Mouse (Mus musculus) embryonic stem cell, embryonic (primary cell): Measurements from ENCODE around the gene Cdadc1.

Source experiments
- CTCF ChIA-PET, 4 experiments: fragments of 300-600 bp in 2 of 4; fragments of 350-600 bp in 2 of 4; sonication (Branson Sonifier 250); formaldehyde crosslinking; loops; one replicate each; lab custom pipeline; 2022; ENCODE audit warnings: inconsistent platforms in 2 of 4; lab: Charles Lee
- POLR2A ChIA-PET, 4 experiments: fragments of 300-600 bp in 2 of 4; fragments of 350-600 bp in 2 of 4; sonication (Branson Sonifier 250); formaldehyde crosslinking; loops; one replicate each; lab custom pipeline; 2022; ENCODE audit warnings: antibody characterized with exemption in 4 of 4, inconsistent platforms in 1 of 4; lab: Charles Lee

The Cdadc1 gene

DNA sequence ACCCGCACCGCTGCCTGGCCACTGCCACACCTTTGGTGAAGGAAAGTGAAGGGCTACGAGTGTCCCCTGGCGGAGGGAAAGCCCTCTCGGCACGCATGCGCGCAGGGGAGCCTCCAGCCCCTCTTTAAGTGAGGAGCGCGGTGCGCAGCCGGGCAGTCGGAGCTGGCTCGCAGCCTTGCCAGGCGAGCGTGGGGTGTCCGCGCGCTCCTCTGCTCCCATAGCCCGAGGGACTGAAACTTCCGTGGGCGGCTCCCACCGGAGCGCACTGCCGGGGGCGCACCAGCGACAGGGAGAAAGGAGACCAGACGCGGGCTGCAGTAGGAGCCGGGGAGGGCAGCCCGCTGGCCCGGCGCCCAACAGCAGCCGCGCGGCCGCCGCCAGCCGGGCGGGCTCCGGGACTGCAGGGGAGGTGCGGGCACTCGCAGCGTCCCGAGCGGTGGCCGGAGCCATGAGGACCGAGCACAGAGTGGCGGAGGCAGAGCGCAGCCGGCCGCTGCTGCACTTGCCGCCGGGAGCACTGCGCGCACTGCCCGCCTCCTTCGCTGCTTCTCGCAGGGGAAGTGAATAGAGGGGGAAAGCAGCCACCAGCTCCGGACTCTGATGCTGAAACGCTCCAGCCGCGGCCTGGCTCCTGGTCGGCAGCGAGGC, 27.5 kb upstream of the Cdadc1 start, which contains the start of gene Shisa2:
Shisa2 (plus strand) TSS at position 151 of the 648 bp plus-strand sequence.
- ChIA-PET POLR2A (interaction anchor here in 3 of 4 experiments (0.6 to 2.4 kb wide), 10 partner anchors 9 to 789 kb away, joined by 3 to 14 read pairs (median 5); partner anchors contain the start of genes Cdadc1 (in 1 of the 3) and Rcbtb1 (in 1 of the 3)), CTCF (interaction anchor here in 3 of 4 experiments (0.5 to 2.5 kb wide), 7 partner anchors 9 to 336 kb away, joined by 3 to 13 read pairs (median 4); no protein-coding TSS in a partner anchor)

DNA sequence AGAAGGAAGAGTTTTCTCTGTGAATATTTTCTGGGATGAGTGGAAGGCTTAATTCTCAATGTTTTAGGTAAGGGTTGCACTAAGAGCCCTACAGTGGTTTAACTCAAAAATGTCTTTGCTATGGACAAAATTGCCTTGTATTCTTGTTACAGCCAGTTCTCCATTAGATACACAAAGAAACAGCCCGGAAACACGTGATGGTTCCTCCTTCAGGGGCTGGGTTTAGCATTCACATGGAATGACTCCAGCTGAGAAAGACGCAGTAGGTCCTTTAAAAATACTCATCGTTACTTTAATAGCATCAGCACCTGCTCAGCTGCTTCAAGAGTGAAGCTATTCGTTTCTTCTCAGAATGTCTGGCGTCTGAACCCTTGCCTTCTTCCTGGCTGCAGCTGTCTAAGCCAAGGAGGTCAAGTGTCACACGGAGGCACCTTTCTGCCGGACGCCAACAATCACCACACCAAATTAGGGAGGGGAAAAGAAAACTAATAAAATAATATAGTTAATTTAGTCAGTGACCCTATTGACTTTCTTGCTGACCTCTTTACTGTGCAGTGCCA, 26.6 kb upstream of the Cdadc1 start:
- POLR2A ChIA-PET, result interaction anchor here in 3 of 4 experiments (0.6 to 2.4 kb wide), 11 partner anchors 8 to 420 kb away, joined by 3 to 14 read pairs (median 4); partner anchors contain the start of gene Cdadc1 (in 1 of the 3)
- CTCF ChIA-PET, result interaction anchor here in 2 of 4 experiments (1.0 to 2.5 kb wide), 4 partner anchors 11 to 19 kb away, joined by 4 to 13 read pairs (median 5); no protein-coding TSS in a partner anchor

DNA sequence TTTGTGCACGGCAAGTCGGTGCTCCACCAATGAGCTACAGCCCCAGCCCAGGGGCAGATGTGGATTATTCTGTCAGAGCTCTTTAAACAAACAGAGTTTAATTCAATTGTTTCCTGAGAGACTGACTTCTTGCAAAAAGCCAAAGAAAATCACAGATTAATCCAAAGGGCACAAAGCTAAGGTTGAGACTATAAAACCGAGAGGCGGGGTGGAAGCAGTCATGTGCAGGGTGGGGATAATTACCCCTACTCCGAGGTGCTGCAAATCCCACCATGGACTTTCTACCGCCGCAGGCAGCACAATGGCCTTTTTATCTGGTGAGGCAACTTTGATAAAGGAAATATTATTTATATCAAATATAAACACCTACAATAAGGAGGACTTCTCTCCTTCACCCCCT, 19.0 kb upstream of the Cdadc1 start:
- ChIA-PET POLR2A (interaction anchor here in 2 of 4 experiments (1.1 to 1.2 kb wide), 2 partner anchors 8 to 9 kb away, joined by 4 to 7 read pairs; partner anchors contain the start of gene Shisa2 (in 2 of the 2)), CTCF (interaction anchor here in 3 of 4 experiments (0.5 to 1.2 kb wide), 6 partner anchors 9 to 285 kb away, joined by 3 to 5 read pairs (median 3); partner anchors contain the start of genes Cdadc1 (in 1 of the 3) and Shisa2 (in 1 of the 3))

DNA sequence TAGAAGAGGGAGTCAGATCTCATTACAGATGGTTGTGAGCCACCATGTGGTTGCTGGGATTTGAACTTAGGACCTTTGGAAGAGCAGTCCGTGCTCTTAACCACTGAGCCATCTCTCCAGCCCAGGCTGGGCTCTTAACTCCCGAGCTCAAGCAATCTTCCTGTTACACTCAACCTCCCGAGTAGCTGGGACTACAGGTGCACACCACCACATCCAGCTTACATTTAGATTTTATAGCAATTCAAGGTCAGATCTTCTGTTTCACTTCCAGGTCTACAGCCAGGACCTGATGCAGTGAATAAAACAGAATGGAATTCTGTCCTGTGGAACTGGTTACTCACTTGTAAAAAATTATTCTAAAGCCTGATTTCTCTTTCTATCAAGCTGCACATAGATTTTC, 16.4 kb upstream of the Cdadc1 start:
- ChIA-PET POLR2A (interaction anchor here in 2 of 4 experiments (1.0 to 3.4 kb wide), 3 partner anchors 10 to 13 kb away, joined by 3 to 14 read pairs (median 5); partner anchors contain the start of gene Shisa2 (in 2 of the 2)), CTCF (interaction anchor here in 2 of 4 experiments (1.2 to 2.3 kb wide), 5 partner anchors 11 to 403 kb away, joined by 3 to 12 read pairs (median 4); partner anchors contain the start of gene Shisa2 (in 2 of the 2))

DNA sequence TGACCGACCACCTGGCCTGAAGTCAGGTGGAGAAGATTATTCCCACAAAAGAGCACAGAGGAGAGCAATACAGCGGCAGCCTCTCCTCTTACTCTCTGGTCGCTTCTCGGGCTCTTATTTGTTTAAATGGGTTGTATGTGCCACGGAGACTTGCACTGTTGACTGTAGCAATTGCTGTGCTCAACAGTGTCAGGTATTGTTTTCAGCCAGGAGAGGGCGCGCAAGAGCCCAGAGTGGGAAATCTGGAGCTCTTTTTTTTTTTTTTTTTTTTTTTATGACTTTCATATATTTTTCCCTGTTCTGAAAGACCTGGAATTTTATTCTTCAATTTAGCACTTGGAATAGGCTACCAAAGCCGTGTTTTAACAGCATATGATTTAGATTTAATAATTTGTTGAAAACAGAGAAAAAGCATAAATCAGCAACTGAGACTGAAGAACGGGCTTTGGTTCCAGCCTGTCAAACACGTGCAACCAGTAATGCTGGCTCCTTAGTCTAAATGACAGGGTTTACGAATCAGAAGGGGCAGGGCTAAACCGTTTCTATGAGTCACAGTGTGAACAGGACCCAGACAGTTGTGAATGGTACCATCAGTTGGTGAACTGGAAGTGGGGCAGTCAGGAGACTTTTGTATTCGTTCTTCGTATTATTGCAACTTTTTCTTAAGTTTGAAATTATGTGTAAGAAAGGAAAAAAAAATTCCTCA, 15.3 kb upstream of the Cdadc1 start:
- ChIA-PET POLR2A (interaction anchor here (0.6 to 3.4 kb wide), 8 partner anchors 11 to 400 kb away, joined by 3 to 14 read pairs (median 5); partner anchors contain the start of genes Cdadc1 (in 1 of the 4) and Shisa2 (in 1 of the 4)), CTCF (interaction anchor here (0.6 to 2.3 kb wide), 54 partner anchors 8 to 1147 kb away, joined by 3 to 20 read pairs (median 4); partner anchors contain the start of genes Shisa2 (in 3 of the 4) and Cdadc1 (in 2 of the 4))

DNA sequence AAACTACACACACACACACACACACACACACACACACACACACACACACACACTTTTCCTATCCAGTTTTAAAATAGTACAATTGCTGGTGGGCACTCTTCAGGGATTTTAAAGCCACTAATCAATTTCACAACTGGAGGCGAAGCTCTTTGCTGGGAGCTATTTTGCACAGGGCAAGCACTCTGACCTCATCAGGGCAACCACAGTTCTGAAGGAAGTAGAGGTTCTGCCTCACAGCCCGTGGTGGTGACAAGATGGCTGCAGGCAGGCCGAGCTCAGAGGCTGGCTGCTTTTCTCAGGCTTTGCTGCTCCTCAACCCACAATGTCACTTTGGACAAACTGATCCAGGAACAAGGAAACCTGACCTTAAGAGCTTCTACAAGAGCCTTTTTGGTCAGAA, 9.3 kb upstream of the Cdadc1 start:
- POLR2A ChIA-PET, result interaction anchor here in 1 of 4 experiments (0.7 kb wide), 3 partner anchors 206 to 1809 kb away, joined by 3 to 7 read pairs (median 3); no protein-coding TSS in a partner anchor

DNA sequence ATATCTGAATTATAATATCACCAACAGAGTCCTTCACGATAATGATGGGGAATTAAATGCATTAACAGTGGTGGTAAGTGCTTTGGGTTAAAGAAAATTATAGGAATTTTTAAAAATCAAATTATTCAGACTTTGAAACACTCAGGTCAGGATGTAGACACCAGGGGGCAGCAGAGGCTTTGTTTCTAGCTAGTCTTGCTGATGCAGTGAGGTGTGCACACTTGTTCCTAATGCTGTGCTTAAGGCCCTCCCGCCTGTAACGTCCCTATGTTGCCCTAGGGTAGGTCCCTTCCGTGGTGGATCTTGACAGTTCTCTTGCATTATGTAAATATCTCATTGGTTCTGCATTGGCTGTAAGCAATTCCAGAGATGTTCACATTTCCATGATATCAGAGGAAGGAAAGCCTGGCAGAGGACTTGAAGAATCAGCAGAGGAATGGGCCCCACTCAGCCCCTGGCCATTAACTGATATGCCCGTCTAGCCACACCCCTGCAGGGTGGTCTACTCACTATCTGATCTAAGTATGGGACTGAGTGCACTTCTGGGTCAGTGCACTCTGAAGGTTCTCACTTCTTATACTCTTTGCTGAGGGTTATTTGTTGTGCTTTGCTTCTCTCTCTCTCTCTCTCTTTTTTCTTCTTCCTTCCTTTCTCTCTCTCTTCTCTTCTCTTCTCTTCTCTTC, 8.1 kb upstream of the Cdadc1 start:
- POLR2A ChIA-PET, result interaction anchor here in 1 of 4 experiments (1.3 kb wide), 2 partner anchors 13 to 19 kb away, joined by 3 to 4 read pairs; no protein-coding TSS in a partner anchor
- CTCF ChIA-PET, result interaction anchor here (0.5 to 2.6 kb wide), 26 partner anchors 9 to 998 kb away, joined by 3 to 11 read pairs (median 3); partner anchors contain the start of gene Shisa2 (in 1 of the 4)

More for the DNA sequence above, 9.3 kb upstream of the Cdadc1 start:
- CTCF ChIA-PET, result interaction anchor here (0.6 to 2.6 kb wide), 8 partner anchors 11 to 920 kb away, joined by 3 to 11 read pairs (median 4); partner anchors contain the start of gene Shisa2 (in 1 of the 4)

DNA sequence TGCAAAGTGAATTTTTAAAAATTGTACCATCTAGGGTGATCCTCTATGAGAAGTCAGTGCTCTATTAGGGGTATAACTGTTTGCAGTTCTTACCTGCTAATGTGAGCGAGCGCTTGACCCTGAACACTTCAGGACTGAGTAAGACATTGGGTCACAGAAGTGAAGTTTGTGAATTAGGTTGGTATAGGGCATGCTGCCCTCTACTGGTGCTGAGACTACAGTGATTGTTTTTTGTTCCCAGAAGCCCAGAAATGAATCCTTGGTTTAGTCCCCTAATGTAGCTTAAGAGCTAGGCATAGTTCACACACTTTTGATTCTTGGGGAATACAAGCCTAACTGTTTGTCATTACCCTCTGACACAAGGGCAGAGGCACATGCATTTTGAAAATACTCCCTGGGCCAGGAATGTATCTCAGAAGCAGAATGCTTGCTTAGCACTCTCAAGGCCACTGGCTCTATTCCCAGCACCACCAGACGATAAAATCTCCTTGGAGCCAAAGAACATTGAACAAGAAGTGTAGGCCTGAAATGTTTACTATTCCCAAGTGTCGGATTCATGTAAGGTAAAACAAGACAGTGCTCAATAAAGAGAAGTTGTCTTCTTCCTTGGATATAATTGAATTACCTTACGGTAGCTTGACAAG, 6.4 kb upstream of the Cdadc1 start:
- CTCF ChIA-PET, result interaction anchor here (0.6 to 1.7 kb wide), 17 partner anchors 9 to 1104 kb away, joined by 3 to 7 read pairs (median 3); no protein-coding TSS in a partner anchor
- POLR2A ChIA-PET, result interaction anchor here in 2 of 4 experiments (0.7 to 1.4 kb wide), 2 partner anchors 9 to 57 kb away, joined by 3 read pairs; no protein-coding TSS in a partner anchor

DNA sequence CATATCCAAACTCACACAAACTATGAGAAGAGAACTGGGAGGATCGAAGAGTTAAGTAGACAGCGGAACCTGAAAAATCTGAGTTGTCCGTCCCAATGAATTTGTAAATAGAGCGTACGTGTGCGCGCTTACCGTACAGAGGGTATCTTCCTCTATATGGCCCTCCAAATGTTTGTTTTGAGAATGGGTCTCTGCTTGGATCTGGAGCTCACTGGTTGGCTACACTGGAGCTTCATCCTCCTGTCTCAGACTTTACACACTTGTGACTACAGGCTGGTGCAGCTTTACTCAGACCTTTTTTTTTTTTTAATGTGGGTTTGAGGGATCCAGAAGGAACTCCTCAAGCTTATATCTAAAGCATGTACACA, 485 bp upstream of the Cdadc1 start:
- CTCF ChIA-PET, result interaction anchor here in 3 of 4 experiments (0.6 to 1.5 kb wide), 5 partner anchors 15 to 493 kb away, joined by 3 to 16 read pairs (median 4); no protein-coding TSS in a partner anchor
- POLR2A ChIA-PET, result interaction anchor here in 3 of 4 experiments (0.8 to 1.9 kb wide), 11 partner anchors 11 to 228 kb away, joined by 3 to 5 read pairs (median 3); partner anchors contain the start of genes Cab39l (in 1 of the 3), Setdb2 (in 1 of the 3) and Shisa2 (in 1 of the 3)

DNA sequence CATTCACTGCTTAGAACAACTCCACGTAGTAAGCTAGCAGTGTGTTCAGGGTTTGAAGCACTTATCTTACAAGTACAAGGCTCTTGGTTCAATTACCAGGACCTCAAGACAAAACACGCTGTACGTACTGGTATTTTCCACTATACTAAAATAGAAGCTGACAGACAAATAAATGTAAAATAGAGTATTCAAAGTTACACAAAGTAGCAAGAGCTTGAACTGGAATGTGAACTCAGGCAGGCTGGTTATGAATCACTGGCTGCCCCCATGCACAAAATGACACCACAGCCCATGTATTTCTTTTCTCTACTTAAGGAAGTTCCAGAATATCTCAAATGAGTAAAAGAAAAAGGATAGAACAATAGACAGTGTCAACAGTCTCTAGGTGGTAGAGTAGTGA, 2.8 kb downstream of the Cdadc1 start:
- ChIA-PET POLR2A (interaction anchor here in 2 of 4 experiments (0.8 to 1.7 kb wide), 2 partner anchors 9 to 18 kb away, joined by 3 to 7 read pairs; no protein-coding TSS in a partner anchor), CTCF (interaction anchor here in 1 of 4 experiments (1.1 kb wide), 1 partner anchor 18 kb away, joined by 3 read pairs; no protein-coding TSS in a partner anchor)

DNA sequence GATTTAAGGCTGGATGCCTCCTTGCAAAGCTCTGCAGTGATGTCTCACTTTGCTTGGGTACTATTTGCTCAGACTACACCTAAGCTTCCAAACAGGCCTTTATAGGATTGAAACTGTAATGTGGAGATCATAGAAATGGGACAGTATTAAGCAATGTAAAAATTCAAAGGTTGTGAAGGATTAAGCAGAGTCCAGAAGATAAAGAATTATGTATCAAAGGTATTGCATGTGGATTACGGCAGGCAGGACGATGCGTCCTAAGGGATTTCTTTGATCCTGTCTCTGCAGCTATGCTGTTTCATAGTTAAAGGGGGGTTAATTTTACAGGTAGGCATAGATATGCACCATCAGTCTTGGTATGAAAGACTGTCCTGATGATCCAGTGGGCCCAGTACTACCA, 5.2 kb downstream of the Cdadc1 start:
- ChIA-PET POLR2A (interaction anchor here in 1 of 4 experiments (0.7 kb wide), 1 partner anchor 15 kb away, joined by 8 read pairs; no protein-coding TSS in a partner anchor), CTCF (no interaction called here)

DNA sequence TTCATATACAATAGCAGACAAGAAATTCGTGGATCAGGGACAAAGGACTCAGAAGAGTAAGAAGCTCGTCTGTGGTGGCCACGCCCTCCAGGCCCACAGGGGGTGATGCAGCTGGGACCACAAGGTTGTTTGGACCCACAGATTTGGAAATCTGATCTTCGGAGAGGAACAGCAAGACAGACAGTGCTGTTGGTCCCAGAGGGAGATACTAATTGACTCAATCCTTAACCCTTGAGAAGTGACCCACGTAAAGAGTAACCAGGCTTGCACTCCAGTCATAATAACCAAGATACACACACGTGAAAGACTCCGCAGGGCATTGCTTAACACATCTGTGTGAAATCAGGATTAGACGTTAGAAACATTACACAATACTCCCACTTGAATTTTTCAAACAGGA, 5.9 kb downstream of the Cdadc1 start:
- CTCF ChIA-PET, result interaction anchor here in 3 of 4 experiments (0.6 to 1.2 kb wide), 5 partner anchors 21 to 650 kb away, joined by 3 to 8 read pairs (median 3); no protein-coding TSS in a partner anchor

DNA sequence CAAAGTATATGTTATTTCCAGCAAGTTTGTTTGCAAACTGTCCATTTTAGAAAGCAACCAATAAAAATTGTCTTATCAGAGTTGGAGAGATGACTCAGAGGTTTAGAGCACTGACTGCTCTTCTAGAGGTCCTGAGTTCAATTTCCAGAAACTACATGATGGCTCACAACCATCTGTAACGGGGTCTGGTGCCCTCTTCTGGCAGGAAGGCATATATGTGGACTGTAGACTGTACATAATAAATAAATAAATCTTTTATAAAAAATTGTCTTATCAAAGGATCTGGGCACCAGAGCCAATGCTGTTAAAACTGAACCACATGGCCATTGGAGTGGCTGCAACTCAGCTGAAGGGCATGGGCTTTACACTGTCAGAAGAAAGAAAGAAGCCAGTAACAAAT, 7.1 kb downstream of the Cdadc1 start:
- POLR2A ChIA-PET, result no interaction called here
- CTCF ChIA-PET, result interaction anchor here in 2 of 4 experiments (1.1 to 1.2 kb wide), 2 partner anchors 22 to 123 kb away, joined by 3 to 6 read pairs; no protein-coding TSS in a partner anchor

More for the DNA sequence above, 5.9 kb downstream of the Cdadc1 start:
- POLR2A ChIA-PET, result interaction anchor here in 2 of 4 experiments (0.8 to 0.9 kb wide), 2 partner anchors 10 to 42 kb away, joined by 4 read pairs; no protein-coding TSS in a partner anchor

DNA sequence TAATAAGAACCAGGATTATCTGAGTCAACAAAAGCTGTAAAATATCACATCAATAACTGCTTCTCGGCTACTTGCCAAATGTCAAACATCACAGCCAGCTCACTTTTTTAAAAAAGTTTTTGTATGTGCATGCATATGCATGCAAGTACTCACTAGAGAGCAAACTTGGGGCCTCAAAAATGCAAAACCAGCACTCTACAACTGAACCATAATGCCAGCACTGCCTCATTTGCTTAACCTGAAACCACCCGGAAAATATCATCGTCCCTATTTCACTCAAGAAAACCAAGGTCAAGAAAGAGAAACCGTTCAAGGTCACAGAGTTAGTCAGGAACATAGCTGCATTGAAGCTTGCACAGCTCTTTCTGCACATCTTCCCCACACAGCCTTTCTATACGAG, 21.4 kb downstream of the Cdadc1 start:
- POLR2A ChIA-PET, result no interaction called here
- CTCF ChIA-PET, result interaction anchor here in 2 of 4 experiments (0.6 kb wide), 2 partner anchors 8 to 15 kb away, joined by 3 to 6 read pairs; no protein-coding TSS in a partner anchor

DNA sequence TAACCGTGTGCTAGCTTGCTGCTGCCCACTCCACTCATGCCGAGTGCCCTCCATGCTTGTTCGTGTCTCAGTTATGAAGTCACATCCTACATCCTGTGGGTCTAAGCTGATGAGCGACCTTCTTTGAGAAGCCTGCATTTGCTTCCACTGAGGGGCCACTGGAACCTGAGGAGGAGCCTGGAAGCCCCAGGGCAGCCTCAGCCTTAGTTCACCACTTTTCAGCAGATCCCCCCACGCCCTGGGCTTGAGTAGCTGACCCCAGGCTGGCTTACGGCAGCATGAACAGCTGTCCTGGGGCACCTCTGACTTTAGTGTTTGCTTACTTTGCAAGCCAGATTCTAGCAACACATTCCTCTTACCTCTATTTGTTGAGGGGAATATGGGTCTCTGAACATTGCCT, 31.0 kb downstream of the Cdadc1 start:
- ChIA-PET POLR2A (interaction anchor here in 2 of 4 experiments (0.6 to 1.3 kb wide), 2 partner anchors 15 to 361 kb away, joined by 3 to 4 read pairs; no protein-coding TSS in a partner anchor), CTCF (no interaction called here)
